Mouse (Mus musculus) ES-Bruce4 (cell line): Measurements from ENCODE around the gene Pld5. TPM values are rescaled to one million over a fixed set of nuclear protein-coding genes. Genes with fewer than 3 reads are reported as not detected.

Experiments used
- H3K27ac ChIP-seq: 2 replicates; pipeline ENCODE4 v1.5.1; 2012; ENCODE audit warnings: low read length, inconsistent platforms; ENCODE audit not compliant: insufficient read depth
- H3K27me3 ChIP-seq: 2 replicates; pipeline ENCODE4 v1.6.1; 2012; ENCODE audit warnings: mild to moderate bottlenecking, low read length, inconsistent platforms; ENCODE audit not compliant: control insufficient read depth, poor library complexity, insufficient read depth, severe bottlenecking
- H3K36me3 ChIP-seq: 2 replicates; pipeline ENCODE4 v1.6.1; 2012; ENCODE audit warnings: inconsistent platforms, mild to moderate bottlenecking, low read length, moderate library complexity; ENCODE audit not compliant: control insufficient read depth, poor library complexity, insufficient read depth, severe bottlenecking
- H3K4me1 ChIP-seq: one replicate; pipeline ENCODE4 v1.8.1; 2011; ENCODE audit warnings: low read length; ENCODE audit not compliant: control insufficient read depth, insufficient read depth
- H3K4me3 ChIP-seq: 2 replicates; pipeline ENCODE4 v1.5.1; 2011; ENCODE audit warnings: low read depth, mild to moderate bottlenecking, low read length
- H3K9ac ChIP-seq: 2 replicates; pipeline ENCODE4 v1.6.1; 2012; ENCODE audit warnings: low read depth, mild to moderate bottlenecking, inconsistent platforms; ENCODE audit not compliant: poor library complexity, severe bottlenecking
- H3K9me3 ChIP-seq: replicated peaks from 2 replicates; pipeline ENCODE4 v1.6.1; 2012; ENCODE audit warnings: mild to moderate bottlenecking, low read length, inconsistent platforms; ENCODE audit not compliant: control insufficient read depth, poor library complexity, insufficient read depth, severe bottlenecking
- CTCF ChIP-seq: IDR thresholded peaks from one replicate; pipeline ENCODE4 v1.8.1; 2011; ENCODE audit warnings: low read depth, low read length
- EP300 ChIP-seq: IDR thresholded peaks from 2 replicates; pipeline ENCODE4 v1.6.1; 2011; ENCODE audit warnings: low read depth, low read length; ENCODE audit not compliant: insufficient read depth
- POLR2A ChIP-seq: IDR thresholded peaks from one replicate; pipeline ENCODE4 v1.8.1; 2011; ENCODE audit warnings: low read length; ENCODE audit not compliant: insufficient read depth
- polyA plus RNA-seq: library from polyadenylated mRNA; stranded (reverse); fragments of >200 nt; gene quantifications from 2 replicates; pipeline ENCODE4 v1.2.4, GENCODE M21; 2011; ENCODE audit warnings: low read depth; ENCODE audit not compliant: missing spikeins, insufficient read depth, insufficient read length

Pld5 gene
- polyA plus RNA-seq, 1 experiment: 0.36 TPM

DNA sequence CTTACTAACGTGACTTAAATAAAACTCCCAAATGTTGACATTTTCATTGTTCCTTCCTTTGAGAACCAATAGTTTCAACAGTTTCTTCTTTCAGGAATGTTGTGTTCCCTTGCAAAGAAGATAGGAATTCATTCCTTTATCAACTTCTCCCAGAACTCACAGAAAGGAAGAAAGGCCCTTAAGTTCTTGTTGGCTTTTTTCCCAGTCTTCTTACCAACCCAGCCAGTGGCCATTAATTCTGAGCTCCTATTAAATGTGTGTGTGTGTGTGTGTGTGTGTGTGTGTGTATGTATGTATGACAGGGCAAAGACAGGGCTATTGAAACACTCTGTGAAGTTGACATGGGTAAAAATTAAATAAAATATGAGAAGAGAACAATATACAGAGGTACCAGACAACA lies 221.5 kb downstream of the Pld5 start:
- TF ChIP-seq CTCF (no peak), POLR2A (no peak), EP300 (no peak)
- H3K4me1 ChIP-seq: no peaks in the 10 kb centered on the region
- H3K36me3 ChIP-seq: no peaks in the 10 kb centered on the region
- no peak overlapping the region for H3K27ac ChIP-seq
- H3K9ac ChIP-seq: no peak overlapping the region
- H3K27me3 ChIP-seq: no peaks in the 10 kb centered on the region
- no peaks in the 10 kb centered on the region for H3K9me3 ChIP-seq
- H3K4me3 ChIP-seq: no peak overlapping the region

DNA sequence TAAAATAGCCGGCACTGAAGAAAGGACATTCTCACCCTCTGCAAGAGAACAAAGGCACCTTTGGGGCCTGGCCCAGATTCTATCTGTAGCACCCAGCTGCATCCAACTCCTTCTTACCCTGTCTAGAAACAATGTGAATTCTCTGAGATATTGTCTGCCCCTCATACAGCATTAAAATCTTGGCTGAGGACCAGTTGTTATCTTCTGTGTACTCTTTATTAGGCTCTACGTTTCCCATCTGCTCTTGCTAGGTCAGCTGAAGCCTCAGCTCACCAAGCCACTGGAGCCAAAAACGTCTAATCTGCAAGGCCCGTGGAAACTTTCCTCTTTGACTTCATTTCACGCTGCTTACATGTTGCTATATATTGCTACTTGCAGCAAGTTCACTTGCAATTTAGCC lies 228.1 kb downstream of the Pld5 start:
- H3K27me3 ChIP-seq: no peaks in the 10 kb centered on the region; the same call in 1 of the 2 replicates
- no peak overlapping the region for H3K9ac ChIP-seq
- no peaks in the 10 kb centered on the region for H3K4me1 ChIP-seq
- H3K36me3 ChIP-seq: no peaks in the 10 kb centered on the region
- no peak overlapping the region for H3K4me3 ChIP-seq
- no peak overlapping the region for H3K27ac ChIP-seq
- no peaks in the 10 kb centered on the region for H3K9me3 ChIP-seq
- TF ChIP-seq CTCF (no peak), POLR2A (no peak), EP300 (no peak)

DNA sequence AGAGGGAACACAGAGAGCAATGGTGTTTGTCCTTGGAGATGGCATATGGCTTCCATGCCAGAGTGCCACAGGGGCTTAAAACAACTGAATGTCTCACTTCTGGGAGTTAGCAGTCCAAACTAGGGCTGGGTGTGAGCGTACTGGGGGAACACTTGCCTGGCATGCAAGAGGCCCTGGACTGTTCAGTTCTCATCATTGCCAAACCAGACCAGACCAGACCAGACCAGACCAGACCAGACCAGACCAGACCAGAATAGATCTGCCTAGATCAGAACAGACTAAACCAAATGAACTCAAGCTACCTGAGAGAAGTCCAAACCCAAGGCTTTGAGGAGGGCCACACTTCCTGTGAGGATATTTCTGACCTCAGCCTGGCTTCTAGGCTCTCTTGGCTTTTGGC lies 228.7 kb downstream of the Pld5 start:
- H3K36me3 ChIP-seq: no peaks in the 10 kb centered on the region
- no peak for TF ChIP-seq EP300
- TF ChIP-seq POLR2A: no peak
- TF ChIP-seq CTCF: no peak
- H3K27ac ChIP-seq: no peak overlapping the region
- no peaks in the 10 kb centered on the region for H3K4me1 ChIP-seq
- no peak overlapping the region for H3K4me3 ChIP-seq
- no peaks in the 10 kb centered on the region; the same call in 1 of the 2 replicates for H3K27me3 ChIP-seq
- H3K9me3 ChIP-seq: no peaks in the 10 kb centered on the region
- no peak overlapping the region for H3K9ac ChIP-seq

DNA sequence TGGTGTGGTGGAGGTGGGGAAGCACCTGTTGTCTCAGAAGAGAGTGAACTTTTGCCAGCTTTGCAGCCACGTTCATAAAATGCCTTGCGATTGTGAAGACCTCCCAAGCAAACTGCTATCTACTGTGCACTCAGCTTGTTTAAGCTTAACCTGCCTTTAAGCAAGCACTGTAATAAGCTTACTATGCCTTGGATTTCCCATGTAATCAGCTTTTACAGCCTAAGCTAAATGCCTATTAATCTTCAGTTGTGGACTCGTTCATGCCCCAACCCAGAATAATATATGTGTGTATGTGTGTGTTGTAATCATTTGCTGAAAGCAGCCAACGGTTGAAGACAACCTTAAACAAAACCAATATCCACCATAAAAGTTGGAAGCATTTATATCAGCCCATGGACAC lies 232.1 kb downstream of the Pld5 start:
- no peaks in the 10 kb centered on the region for H3K4me1 ChIP-seq
- H3K9me3 ChIP-seq: no peaks in the 10 kb centered on the region
- H3K27ac ChIP-seq: no peak overlapping the region
- no peak overlapping the region for H3K9ac ChIP-seq
- no peaks in the 10 kb centered on the region for H3K36me3 ChIP-seq
- H3K27me3 ChIP-seq: no peaks in the 10 kb centered on the region; the same call in 1 of the 2 replicates
- no peak for TF ChIP-seq POLR2A
- TF ChIP-seq CTCF: no peak
- no peak for TF ChIP-seq EP300
- no peak overlapping the region for H3K4me3 ChIP-seq

DNA sequence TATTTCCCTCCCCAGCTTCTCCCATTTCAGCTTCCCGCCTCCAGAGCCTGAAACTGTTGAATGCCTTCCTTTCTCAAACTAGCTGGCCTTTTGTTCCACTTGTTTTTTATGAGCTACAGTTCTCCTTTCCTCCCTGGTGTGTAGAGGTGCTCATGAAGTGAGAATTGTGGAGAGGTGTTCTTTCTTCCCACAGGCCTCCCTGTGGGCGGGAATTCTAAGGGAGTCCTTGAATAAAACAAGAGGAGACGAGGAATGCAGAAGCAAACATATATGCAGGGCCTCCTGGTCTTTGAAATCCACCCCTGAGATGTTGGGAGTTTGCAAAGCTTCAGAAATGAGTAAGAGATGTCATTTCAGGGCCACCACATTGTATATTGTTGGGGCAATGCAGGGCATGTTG lies 235.2 kb downstream of the Pld5 start:
- Histone ChIP-seq H3K27ac (no peak overlapping the region), H3K27me3 (no peaks in the 10 kb centered on the region), H3K9ac (no peak overlapping the region), H3K4me1 (no peaks in the 10 kb centered on the region), H3K4me3 (no peak overlapping the region), H3K36me3 (no peaks in the 10 kb centered on the region), H3K9me3 (no peaks in the 10 kb centered on the region)
- TF ChIP-seq CTCF (no peak), EP300 (no peak), POLR2A (no peak)

DNA sequence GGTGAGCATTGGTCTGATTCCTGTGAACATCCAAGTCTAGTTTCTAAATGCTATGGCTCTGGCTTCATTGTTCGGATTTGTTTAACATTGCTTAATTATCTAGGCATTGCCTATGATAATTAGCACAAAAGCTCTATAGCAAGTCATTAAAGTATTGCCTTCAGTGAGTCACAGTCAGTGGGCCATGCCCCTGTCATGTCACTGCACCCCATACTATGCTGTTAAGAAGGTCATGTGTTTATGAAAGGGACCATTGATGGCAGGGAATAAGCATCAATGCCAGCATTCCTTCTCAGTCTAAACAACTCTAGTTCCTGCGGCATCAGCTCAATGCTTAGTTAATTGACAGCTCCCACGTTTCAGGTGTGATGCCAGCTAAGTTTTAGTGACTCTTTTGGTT lies 239.1 kb downstream of the Pld5 start:
- Histone ChIP-seq H3K9me3 (no peaks in the 10 kb centered on the region), H3K4me1 (no peaks in the 10 kb centered on the region), H3K27me3 (no peaks in the 10 kb centered on the region), H3K36me3 (no peaks in the 10 kb centered on the region), H3K27ac (no peak overlapping the region), H3K4me3 (no peak overlapping the region), H3K9ac (no peak overlapping the region)
- TF ChIP-seq POLR2A (no peak), EP300 (no peak), CTCF (no peak)
